Mouse (Mus musculus): ENCODE measurements at regions not wholly inside any gene's neighbourhood (a gene's known extent, or its start where the extent isn't known, plus 50 kb on each side); places are given as distances from the start of the nearest gene placed in this dataset.

DNA sequence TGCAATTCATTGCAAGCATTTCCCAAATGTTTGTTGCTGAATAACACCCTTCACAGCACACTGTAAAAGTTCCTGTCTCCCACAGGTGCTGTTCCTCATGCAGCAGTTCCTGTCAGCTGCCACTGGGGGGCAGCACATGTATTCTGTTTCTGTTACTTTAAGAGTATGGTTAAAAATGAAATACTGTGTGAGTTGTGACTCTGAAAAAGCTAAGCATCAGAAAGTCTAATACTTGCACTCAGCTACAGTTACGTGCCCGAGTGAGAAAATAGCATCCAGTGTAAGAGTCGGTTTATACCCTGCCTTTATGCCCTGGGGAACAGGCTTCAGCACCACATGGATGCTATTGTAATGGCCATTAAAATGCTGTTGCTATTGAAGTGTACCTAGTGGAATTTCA, 52.0 kb upstream of the Hcn1 start:
- no peaks in the 10 kb centered on the region for H3K4me1 ChIP-seq (ENCODE audit: control insufficient read depth, insufficient read depth, insufficient read length, low read length)
- TF ChIP-seq POLR2A (IDR thresholded peaks at IDR 0.05; ENCODE audit: low read depth, low read length): no peak
- TF ChIP-seq CTCF (IDR thresholded peaks at IDR 0.05; ENCODE audit: extremely low read depth, insufficient read length, insufficient replicate concordance, low read depth, low read length): peak; percentile 83; the same call in 1 of the 2 replicates
- no peaks in the 10 kb centered on the region for H3K27me3 ChIP-seq (ENCODE audit: control insufficient read depth, insufficient read depth, low read length)
- no peaks in the 10 kb centered on the region for H3K36me3 ChIP-seq (ENCODE audit: control insufficient read depth, insufficient read depth, low read length)
- no peak overlapping the region for H3K27ac ChIP-seq (ENCODE audit: insufficient read depth, low read depth, low read length)
- WGBS: 43% methylated on average over 3 of the region's 3 CpGs
- no peak overlapping the region for H3K4me3 ChIP-seq (ENCODE audit: low read depth, low read length)
